Mouse (Mus musculus) T-helper 17 cell (primary cell): ENCODE data around the gene Rab8a.

Experiments used
- in situ Hi-C, 2 experiments: fragments of 300-600 bp; cut with MboI, MseI; formaldehyde crosslinking; loops; 1 replicate in 1 of 2; 2 replicates in 1 of 2; pipeline ENCODE4 v1.15.1; 2025; ENCODE audit warnings: high pct_unique_total_duplicates in 2 of 2

The Rab8a gene

DNA sequence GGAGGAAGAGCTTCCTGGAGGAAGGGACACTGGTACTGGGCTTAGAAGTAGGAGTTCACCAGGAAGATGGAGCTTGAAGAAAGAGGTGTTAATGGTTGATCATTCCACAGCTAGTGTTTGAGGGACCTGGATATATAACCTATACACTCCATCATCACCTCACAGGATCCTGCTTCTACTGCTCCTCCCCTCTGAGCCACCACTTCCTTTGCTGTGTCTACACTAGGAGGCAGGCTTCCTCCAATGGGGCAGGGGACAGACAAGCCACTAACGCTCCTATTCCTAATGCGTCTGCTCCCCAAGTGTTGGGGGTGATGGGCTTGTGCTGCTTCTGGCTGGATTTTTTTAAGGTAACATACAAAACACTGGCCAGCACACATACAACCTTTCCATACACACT, 49.7 kb downstream of the Rab8a start:
- in situ Hi-C loops = no loop called here

DNA sequence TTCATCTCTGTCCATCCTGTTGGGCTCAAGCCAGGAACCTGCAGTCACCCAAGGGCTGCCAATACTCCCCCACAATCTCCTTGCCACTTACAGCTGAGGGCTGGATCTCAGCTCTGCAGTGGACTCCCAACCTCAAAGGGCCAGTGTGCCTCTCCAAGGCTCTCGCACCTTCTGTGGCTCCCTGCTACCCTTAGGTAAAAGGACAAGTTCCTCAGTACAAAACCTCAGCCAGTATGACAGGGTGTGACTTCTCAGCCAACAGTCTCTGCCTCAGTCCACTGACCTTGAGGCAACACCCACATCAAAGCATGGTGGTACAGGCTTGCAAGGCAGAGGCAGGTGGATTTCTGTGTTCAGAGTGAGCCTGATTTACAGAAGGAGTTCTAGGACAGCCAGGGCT, 50.8 kb downstream of the Rab8a start:
- in situ Hi-C loops = no loop called here

DNA sequence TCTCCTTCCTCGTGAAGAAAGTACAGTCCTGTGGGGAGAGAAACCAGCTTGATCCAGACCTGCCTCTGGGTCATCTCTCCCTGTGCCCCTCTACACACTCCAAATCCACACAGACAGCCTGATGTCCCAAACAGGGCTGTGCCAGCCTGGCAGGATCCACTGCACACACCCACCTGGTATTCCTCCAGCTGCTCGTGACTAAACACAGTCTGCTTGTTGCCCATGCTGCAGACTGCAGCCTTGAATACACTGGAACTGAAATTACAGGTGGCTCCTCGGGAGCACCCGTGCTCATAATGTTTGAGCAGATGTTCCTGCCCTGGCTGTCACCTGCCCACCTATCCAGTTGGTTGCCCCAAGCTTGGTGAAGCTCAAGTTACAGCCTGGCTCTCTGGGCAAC, 51.8 kb downstream of the Rab8a start, which contains the start of gene Cib3:
Cib3 (minus strand) TSS at position 87 of the 400 bp plus-strand sequence.
- in situ Hi-C loops = no loop called here

DNA sequence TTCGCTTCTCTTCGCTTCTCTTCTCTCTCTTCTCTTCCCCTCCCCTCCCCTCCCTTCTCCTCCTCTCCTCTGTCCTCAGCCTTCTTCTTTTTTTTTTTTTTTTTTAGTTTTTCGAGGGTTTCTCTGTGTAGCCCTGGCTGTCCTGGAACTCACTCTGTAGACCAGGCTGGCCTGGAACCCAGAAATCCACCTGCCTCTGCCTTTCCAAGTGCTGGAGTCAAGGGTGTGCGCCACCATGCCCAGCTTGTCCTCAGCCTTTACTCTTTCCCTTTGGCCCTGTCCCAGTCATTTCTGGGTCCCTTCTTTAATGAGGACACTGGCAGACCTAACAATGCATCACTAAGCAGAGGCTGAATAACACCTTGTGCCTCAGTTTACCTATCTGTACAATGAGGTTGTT, 52.5 kb downstream of the Rab8a start, which contains the start of gene Gm11034:
Gm11034 (minus strand) TSS at position 101 of the 400 bp plus-strand sequence.
- in situ Hi-C loops = no loop called here

DNA sequence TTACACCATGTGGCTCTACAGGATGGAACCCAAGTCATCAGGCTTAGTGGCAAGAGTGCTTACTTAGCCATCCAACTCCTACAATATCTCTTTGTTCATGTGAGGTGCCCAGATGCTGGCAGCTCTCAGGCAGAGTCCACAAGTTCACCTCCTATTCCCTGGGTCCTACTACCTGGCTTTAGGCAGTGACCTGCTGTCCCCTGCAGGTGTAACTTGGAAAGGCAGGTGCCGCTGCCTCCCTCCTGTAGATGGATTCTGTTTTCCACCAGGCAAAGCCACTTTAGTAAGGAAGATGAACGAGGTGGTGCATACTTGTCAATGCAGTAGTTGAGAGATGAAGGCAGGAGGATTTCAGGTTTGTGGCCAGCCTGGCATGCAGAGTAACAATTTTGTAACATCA, 54.1 kb downstream of the Rab8a start:
- in situ Hi-C loops = loop anchor here in 1 of 2 experiments (5.0 kb wide), 1 partner anchor 53 kb away; the partner anchor contains the start of gene Rab8a

DNA sequence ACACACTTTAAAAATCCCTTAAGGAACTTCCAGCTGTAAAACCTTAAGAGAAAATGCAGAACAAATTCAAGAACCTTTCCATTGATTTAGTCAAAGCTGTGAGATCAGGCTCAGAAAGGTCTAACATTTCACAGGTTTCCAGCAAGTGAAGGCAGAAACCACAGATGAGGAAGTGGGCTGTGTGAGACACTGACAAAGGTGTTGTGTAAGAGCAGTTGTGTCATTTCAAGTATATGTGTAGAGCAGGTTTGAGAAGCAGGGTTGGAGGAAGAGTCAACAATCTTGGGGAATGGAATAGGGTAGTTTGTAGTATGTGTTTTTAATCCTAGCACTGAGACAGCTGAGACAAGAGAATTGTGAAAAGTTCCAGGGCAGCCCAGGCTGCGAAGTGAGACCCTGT, 54.9 kb downstream of the Rab8a start:
- in situ Hi-C loops = loop anchor here in 1 of 2 experiments (5.0 kb wide), 1 partner anchor 54 kb away; the partner anchor contains the start of gene Rab8a

DNA sequence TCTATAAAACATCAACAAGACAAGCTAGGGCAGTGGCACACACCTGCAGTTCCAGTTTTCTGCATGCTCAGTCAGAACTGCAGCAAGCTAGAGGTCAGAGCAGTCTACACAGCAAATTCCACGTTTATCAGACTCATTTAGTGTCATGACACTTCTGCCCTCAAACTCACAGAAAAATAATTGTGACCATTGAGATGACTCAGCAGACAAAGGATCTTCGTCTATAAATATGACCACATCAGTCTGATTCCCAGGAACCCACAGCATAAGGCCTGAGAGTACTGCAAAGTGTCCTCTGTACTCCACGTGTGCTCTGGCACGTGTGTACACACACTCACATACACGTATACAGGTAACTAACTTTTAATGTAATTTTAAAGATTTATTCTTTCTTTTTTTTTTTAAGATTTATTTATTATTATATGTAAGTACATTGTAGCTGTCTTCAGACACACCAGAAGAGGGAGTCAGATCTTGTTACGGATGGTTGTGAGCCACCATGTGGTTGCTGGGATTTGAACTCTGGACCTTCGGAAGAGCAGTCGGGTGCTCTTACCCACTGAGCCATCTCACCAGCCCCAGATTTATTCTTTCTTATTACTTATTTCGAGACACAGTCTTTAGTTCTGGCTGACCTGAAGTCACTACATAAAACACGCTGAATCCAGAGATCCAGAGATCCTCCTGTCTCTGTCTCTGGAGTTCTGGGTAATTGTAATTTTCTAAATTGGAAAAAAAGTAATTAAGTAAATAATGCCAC, 58.0 kb downstream of the Rab8a start:
- in situ Hi-C loops = loop anchor here in 1 of 2 experiments (5.0 kb wide), 1 partner anchor 57 kb away; the partner anchor contains the start of gene Rab8a

DNA sequence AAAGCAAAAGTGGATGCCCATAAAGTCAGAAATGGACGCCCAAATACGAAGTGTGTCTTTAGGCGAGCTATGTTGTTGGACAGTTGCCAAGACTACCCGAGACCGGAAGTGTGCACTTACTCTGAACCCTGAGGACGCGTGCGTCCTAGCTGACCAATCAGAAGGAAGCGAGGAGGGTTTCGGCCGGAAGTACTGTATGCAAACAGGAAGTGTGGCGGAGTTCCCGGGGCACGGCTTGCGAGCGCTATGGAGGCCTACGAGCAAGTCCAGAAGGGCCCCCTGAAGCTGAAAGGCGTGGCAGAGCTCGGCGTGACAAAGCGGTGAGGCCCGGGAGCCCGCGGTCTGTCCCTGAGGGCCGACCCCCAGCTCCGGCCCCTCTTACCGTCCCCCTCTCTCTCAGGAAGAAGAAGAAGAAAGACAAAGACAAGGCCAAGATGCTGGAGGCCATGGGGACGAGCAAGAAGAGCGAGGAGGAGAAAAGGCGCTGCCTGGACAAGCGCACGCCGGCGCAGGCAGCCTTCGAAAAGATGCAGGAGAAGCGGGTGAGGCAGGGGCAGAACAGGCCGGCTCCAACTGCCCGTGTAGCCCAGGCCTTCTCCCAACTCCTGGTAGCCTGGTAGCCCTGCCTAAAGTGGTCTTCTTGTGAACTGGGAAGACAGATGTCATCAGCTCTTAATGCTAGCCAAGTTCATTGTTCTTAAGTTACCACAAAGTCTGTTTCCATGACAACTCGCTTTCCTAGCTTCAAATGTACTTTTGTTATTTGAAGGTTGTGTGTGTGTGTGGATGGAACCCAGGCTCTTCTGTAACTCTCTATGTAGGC, 58.8 kb downstream of the Rab8a start, which contains the start of gene Fam32a:
Fam32a (plus strand) TSS at position 190 of the 823 bp plus-strand sequence.
- in situ Hi-C loops = loop anchor here in 1 of 2 experiments (5.0 kb wide), 1 partner anchor 57 kb away; the partner anchor contains the start of gene Rab8a

- in situ Hi-C loops = no loop called here
Measured at GRCm38 (mm10) chr8:72220758-72221157, 59.8 kb downstream of the Rab8a start.

DNA sequence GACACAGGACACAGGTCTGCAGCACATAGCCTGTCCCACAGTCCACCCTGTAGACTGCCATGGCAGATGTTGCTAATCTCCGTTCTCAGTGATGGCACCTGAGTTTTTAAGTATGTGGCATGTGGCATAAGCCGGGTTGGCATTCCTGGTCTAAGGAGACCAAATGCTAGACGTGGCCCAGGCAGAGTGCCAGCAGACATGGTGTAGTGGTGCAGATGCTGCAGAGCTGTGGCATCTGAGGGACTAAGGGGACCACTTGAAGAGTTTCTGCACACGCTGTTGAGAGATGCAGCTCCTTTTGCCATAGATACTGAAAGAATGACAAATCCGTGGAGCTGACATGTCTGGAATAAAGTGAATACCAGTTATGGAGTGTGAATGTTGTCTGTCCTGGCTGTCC, 61.7 kb downstream of the Rab8a start:
- in situ Hi-C loops = no loop called here
